Mouse (Mus musculus): Measurements from ENCODE around the gene Tcf15. TPM values are rescaled to one million over a fixed set of nuclear protein-coding genes. Genes with fewer than 3 reads are reported as not detected.
A peak's percentile ranks its signal among the peaks of the same experiment; 100 is the strongest.

The Tcf15 gene
- polyA plus RNA-seq, 1 experiment = not detected

DNA sequence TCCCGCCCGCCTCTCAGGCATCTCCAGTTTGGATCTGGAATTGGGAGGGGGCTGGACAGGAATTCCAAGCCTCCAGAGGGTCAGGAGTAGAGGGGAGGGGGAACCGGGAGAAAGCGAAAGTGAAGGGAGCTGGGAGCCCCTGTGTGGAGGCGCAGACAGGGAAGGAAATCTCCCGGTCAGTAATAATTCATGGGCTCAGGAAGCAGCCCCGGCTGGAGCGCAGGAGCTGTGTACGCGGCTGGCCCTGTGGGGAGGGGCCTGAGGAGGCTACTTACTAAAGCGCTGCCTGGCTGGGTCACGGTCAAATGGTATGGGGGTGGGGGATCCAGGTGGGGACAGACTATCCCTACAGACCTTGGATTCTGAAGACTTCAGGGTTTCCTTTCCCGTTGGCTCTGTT, 1.3 kb upstream of the Tcf15 start:
- TF ChIP-seq TCF12 (IDR thresholded peaks at IDR 0.05; ENCODE audit: insufficient read depth, poor library complexity, severe bottlenecking) (no peak), POLR2AphosphoS2 (IDR thresholded peaks at IDR 0.05; ENCODE audit: insufficient read length, low read depth) (no peak), CEBPB (IDR thresholded peaks at IDR 0.05; ENCODE audit: insufficient read depth, poor library complexity, severe bottlenecking) (no peak), MAX (IDR thresholded peaks at IDR 0.05; ENCODE audit: low read depth) (no peak), MYOD1 (IDR thresholded peaks at IDR 0.05; ENCODE audit: control insufficient read depth in 1 of 3, insufficient read length in 2 of 3, low read depth in 2 of 3) (no peak), SRF (IDR thresholded peaks at IDR 0.05; ENCODE audit: control insufficient read depth, insufficient read length, low read depth) (no peak), MYOG (IDR thresholded peaks at IDR 0.05; ENCODE audit: control insufficient read depth in 1 of 3, insufficient read depth in 1 of 3, insufficient read length in 2 of 3, low read depth in 2 of 3) (no peak), POLR2A (IDR thresholded peaks at IDR 0.05; ENCODE audit: insufficient read length, low read depth) (no peak), REST (IDR thresholded peaks at IDR 0.05; ENCODE audit: insufficient read depth, insufficient read length) (no peak), TCF3 (IDR thresholded peaks at IDR 0.05; ENCODE audit: insufficient read length, low read depth) (no peak), USF1 (IDR thresholded peaks at IDR 0.05; ENCODE audit: low read depth) (no peak), E2F4 (IDR thresholded peaks at IDR 0.05; ENCODE audit: insufficient read depth) (no peak)
- H3ac ChIP-seq (ENCODE audit: control insufficient read depth, insufficient read length) = no peak overlapping the region
- H3K4me3 ChIP-seq = no peak overlapping the region
- H3K79me2 ChIP-seq (ENCODE audit: control insufficient read depth, insufficient read depth) = no peaks in the 10 kb centered on the region
- H3K4me2 ChIP-seq (ENCODE audit: low read depth) = peak overlapping the region; percentile 61
- peaks cover 66% of the 10 kb centered on the region for H3K27me3 ChIP-seq (ENCODE audit: control insufficient read depth, insufficient read depth, insufficient read length)
- no peaks in the 10 kb centered on the region for H3K36me3 ChIP-seq (ENCODE audit: control insufficient read depth, insufficient read depth)

DNA sequence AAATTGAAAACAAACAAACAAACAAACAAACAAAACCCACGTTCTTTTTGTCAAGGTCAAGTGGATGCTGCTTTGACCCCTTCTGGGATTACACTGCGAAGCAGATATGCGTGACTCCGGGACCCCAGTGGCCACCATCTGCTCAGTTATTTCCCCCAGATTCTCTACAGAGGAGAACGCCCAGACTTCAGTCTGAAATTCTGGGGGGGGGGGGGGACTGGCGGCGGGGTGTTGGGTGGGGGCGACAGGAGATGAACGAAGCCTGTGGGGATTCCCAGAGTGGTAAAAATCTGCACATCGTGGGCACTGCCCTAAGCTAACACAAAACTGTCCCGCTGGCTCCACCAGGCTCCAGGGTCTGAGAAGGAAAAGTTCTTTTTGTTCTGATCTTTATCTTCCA, 790 bp upstream of the Tcf15 start:
- peak overlapping the region; percentile 61 for H3K4me2 ChIP-seq (ENCODE audit: low read depth)
- H3K27me3 ChIP-seq (ENCODE audit: control insufficient read depth, insufficient read depth, insufficient read length) = peaks cover 67% of the 10 kb centered on the region
- H3K36me3 ChIP-seq (ENCODE audit: control insufficient read depth, insufficient read depth) = no peaks in the 10 kb centered on the region
- no peak overlapping the region for H3ac ChIP-seq (ENCODE audit: control insufficient read depth, insufficient read length)
- TF ChIP-seq POLR2A (IDR thresholded peaks at IDR 0.05; ENCODE audit: insufficient read length, low read depth) = no peak
- TF ChIP-seq SRF (IDR thresholded peaks at IDR 0.05; ENCODE audit: control insufficient read depth, insufficient read length, low read depth) = no peak
- no peak for TF ChIP-seq TCF12 (IDR thresholded peaks at IDR 0.05; ENCODE audit: insufficient read depth, poor library complexity, severe bottlenecking)
- no peak for TF ChIP-seq REST (IDR thresholded peaks at IDR 0.05; ENCODE audit: insufficient read depth, insufficient read length)
- TF ChIP-seq TCF3 (IDR thresholded peaks at IDR 0.05; ENCODE audit: insufficient read length, low read depth) = no peak
- TF ChIP-seq CEBPB (IDR thresholded peaks at IDR 0.05; ENCODE audit: insufficient read depth, poor library complexity, severe bottlenecking) = no peak
- TF ChIP-seq MAX (IDR thresholded peaks at IDR 0.05; ENCODE audit: low read depth) = no peak
- TF ChIP-seq POLR2AphosphoS2 (IDR thresholded peaks at IDR 0.05; ENCODE audit: insufficient read length, low read depth) = no peak
- no peak for TF ChIP-seq E2F4 (IDR thresholded peaks at IDR 0.05; ENCODE audit: insufficient read depth)
- TF ChIP-seq MYOD1 (IDR thresholded peaks at IDR 0.05; ENCODE audit: control insufficient read depth in 1 of 3, insufficient read length in 2 of 3, low read depth in 2 of 3) = no peak
- no peak for TF ChIP-seq MYOG (IDR thresholded peaks at IDR 0.05; ENCODE audit: control insufficient read depth in 1 of 3, insufficient read depth in 1 of 3, insufficient read length in 2 of 3, low read depth in 2 of 3)
- no peak for TF ChIP-seq USF1 (IDR thresholded peaks at IDR 0.05; ENCODE audit: low read depth)
- no peaks in the 10 kb centered on the region for H3K79me2 ChIP-seq (ENCODE audit: control insufficient read depth, insufficient read depth)
- H3K4me3 ChIP-seq = no peak overlapping the region

DNA sequence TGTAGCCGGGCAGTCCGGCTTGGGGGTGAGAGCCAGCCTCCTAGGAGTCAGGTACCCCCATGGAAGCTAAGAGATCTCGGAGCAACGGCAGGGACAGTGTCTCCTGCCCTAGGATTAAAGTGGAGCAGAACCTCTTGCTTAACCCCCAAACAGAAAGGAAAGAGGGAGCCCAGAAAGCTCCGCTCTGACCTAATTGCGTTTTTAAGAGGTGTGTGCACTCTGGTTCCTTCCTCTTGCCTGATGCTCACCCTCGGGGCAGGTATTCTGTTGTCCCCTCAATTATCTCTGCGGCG, 743 bp downstream of the Tcf15 start:
- Histone ChIP-seq H3K79me2 (ENCODE audit: control insufficient read depth, insufficient read depth) (no peaks in the 10 kb centered on the region), H3ac (ENCODE audit: control insufficient read depth, insufficient read length) (no peak overlapping the region), H3K4me3 (no peak overlapping the region), H3K27me3 (ENCODE audit: control insufficient read depth, insufficient read depth, insufficient read length) (peaks cover 67% of the 10 kb centered on the region), H3K4me2 (ENCODE audit: low read depth) (no peak overlapping the region), H3K36me3 (ENCODE audit: control insufficient read depth, insufficient read depth) (no peaks in the 10 kb centered on the region)
- TF ChIP-seq REST (IDR thresholded peaks at IDR 0.05; ENCODE audit: insufficient read depth, insufficient read length) = no peak
- no peak for TF ChIP-seq SRF (IDR thresholded peaks at IDR 0.05; ENCODE audit: control insufficient read depth, insufficient read length, low read depth)
- TF ChIP-seq E2F4 (IDR thresholded peaks at IDR 0.05; ENCODE audit: insufficient read depth) = no peak
- TF ChIP-seq POLR2AphosphoS2 (IDR thresholded peaks at IDR 0.05; ENCODE audit: insufficient read length, low read depth) = no peak
- no peak for TF ChIP-seq CEBPB (IDR thresholded peaks at IDR 0.05; ENCODE audit: insufficient read depth, poor library complexity, severe bottlenecking)
- no peak for TF ChIP-seq MYOG (IDR thresholded peaks at IDR 0.05; ENCODE audit: control insufficient read depth in 1 of 3, insufficient read depth in 1 of 3, insufficient read length in 2 of 3, low read depth in 2 of 3)
- no peak for TF ChIP-seq TCF3 (IDR thresholded peaks at IDR 0.05; ENCODE audit: insufficient read length, low read depth)
- no peak for TF ChIP-seq TCF12 (IDR thresholded peaks at IDR 0.05; ENCODE audit: insufficient read depth, poor library complexity, severe bottlenecking)
- TF ChIP-seq MYOD1 (IDR thresholded peaks at IDR 0.05; ENCODE audit: control insufficient read depth in 1 of 3, insufficient read length in 2 of 3, low read depth in 2 of 3) = no peak
- TF ChIP-seq USF1 (IDR thresholded peaks at IDR 0.05; ENCODE audit: low read depth) = no peak
- no peak for TF ChIP-seq POLR2A (IDR thresholded peaks at IDR 0.05; ENCODE audit: insufficient read length, low read depth)
- no peak for TF ChIP-seq MAX (IDR thresholded peaks at IDR 0.05; ENCODE audit: low read depth)

DNA sequence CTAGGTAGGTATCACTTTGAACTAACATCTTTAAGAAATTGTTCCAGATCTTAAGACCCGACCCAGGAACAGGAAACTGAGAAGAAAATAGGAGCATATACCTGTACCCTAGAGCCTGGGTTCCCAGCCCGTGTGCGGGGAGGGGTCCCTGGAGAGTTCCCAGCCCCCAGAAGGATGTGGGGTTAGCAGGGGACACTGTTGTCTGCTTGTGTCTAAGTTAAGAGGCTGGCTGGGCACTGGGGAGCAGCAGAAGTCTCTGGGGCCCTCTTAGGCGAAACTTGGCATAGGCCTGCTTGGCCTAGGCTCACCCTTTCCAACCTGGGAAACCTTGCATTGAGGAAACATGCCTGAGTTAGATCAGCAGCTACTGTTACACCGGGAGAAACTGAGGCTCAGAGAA, 1.1 kb downstream of the Tcf15 start:
- H3ac ChIP-seq (ENCODE audit: control insufficient read depth, insufficient read length) = no peak overlapping the region
- no peak overlapping the region for H3K4me2 ChIP-seq (ENCODE audit: low read depth)
- no peak overlapping the region for H3K4me3 ChIP-seq
- TF ChIP-seq TCF3 (IDR thresholded peaks at IDR 0.05; ENCODE audit: insufficient read length, low read depth) (no peak), TCF12 (IDR thresholded peaks at IDR 0.05; ENCODE audit: insufficient read depth, poor library complexity, severe bottlenecking) (no peak), SRF (IDR thresholded peaks at IDR 0.05; ENCODE audit: control insufficient read depth, insufficient read length, low read depth) (no peak), E2F4 (IDR thresholded peaks at IDR 0.05; ENCODE audit: insufficient read depth) (no peak), USF1 (IDR thresholded peaks at IDR 0.05; ENCODE audit: low read depth) (no peak), MYOD1 (IDR thresholded peaks at IDR 0.05; ENCODE audit: control insufficient read depth in 1 of 3, insufficient read length in 2 of 3, low read depth in 2 of 3) (no peak)
- no peaks in the 10 kb centered on the region for H3K79me2 ChIP-seq (ENCODE audit: control insufficient read depth, insufficient read depth)
- H3K36me3 ChIP-seq (ENCODE audit: control insufficient read depth, insufficient read depth) = no peaks in the 10 kb centered on the region
- H3K27me3 ChIP-seq (ENCODE audit: control insufficient read depth, insufficient read depth, insufficient read length) = peaks cover 63% of the 10 kb centered on the region

DNA sequence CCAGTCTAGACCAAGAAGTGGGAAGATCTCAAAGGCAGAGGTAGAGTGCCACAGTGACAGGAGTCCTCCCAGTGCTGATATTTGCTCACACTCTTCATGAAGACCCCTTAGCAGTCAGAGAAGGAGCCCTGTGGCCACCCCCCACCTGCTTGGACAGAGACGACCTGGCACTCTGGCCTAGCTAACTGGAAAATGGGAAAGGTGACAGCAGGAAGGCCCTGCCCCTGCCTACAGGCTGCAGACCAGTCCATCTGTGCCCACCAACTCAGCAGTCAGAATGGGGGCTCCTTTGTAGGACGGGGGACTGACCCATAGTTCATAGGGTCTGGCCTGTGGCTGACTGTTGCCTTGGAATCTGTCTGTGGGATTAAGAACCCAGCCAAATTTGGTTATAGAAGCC, 2.4 kb downstream of the Tcf15 start:
- TF ChIP-seq CEBPB (IDR thresholded peaks at IDR 0.05; ENCODE audit: insufficient read depth, poor library complexity, severe bottlenecking) (no peak), POLR2A (IDR thresholded peaks at IDR 0.05; ENCODE audit: insufficient read length, low read depth) (no peak), TCF3 (IDR thresholded peaks at IDR 0.05; ENCODE audit: insufficient read length, low read depth) (no peak), MYOD1 (IDR thresholded peaks at IDR 0.05; ENCODE audit: control insufficient read depth in 1 of 3, insufficient read length in 2 of 3, low read depth in 2 of 3) (no peak), MYOG (IDR thresholded peaks at IDR 0.05; ENCODE audit: control insufficient read depth in 1 of 3, insufficient read depth in 1 of 3, insufficient read length in 2 of 3, low read depth in 2 of 3) (no peak), POLR2AphosphoS2 (IDR thresholded peaks at IDR 0.05; ENCODE audit: insufficient read length, low read depth) (no peak), MAX (IDR thresholded peaks at IDR 0.05; ENCODE audit: low read depth) (no peak), REST (IDR thresholded peaks at IDR 0.05; ENCODE audit: insufficient read depth, insufficient read length) (no peak), TCF12 (IDR thresholded peaks at IDR 0.05; ENCODE audit: insufficient read depth, poor library complexity, severe bottlenecking) (no peak), E2F4 (IDR thresholded peaks at IDR 0.05; ENCODE audit: insufficient read depth) (no peak), USF1 (IDR thresholded peaks at IDR 0.05; ENCODE audit: low read depth) (no peak), SRF (IDR thresholded peaks at IDR 0.05; ENCODE audit: control insufficient read depth, insufficient read length, low read depth) (no peak)
- H3K79me2 ChIP-seq (ENCODE audit: control insufficient read depth, insufficient read depth) = no peaks in the 10 kb centered on the region
- no peaks in the 10 kb centered on the region for H3K36me3 ChIP-seq (ENCODE audit: control insufficient read depth, insufficient read depth)
- no peak overlapping the region for H3K4me3 ChIP-seq
- no peak overlapping the region for H3K4me2 ChIP-seq (ENCODE audit: low read depth)
- peaks cover 70% of the 10 kb centered on the region for H3K27me3 ChIP-seq (ENCODE audit: control insufficient read depth, insufficient read depth, insufficient read length)
- no peak overlapping the region for H3ac ChIP-seq (ENCODE audit: control insufficient read depth, insufficient read length)
